ENCODE assay signal across 8 mouse cellular contexts in genomic region chr9:62421027-62421426, GRCm38 (mm10).
A peak's percentile ranks its signal among the peaks of the same experiment; 100 is the strongest.
DNase-seq lines count a peak whose midpoint lies in the region; ATAC-seq lines count a peak whose summit lies in the region.

No protein-coding gene starts in this region.

- no peak overlapping the region for H3K4me3 ChIP-seq in forebrain, embryonic 15.5 days

- H3K27me3 ChIP-seq in forebrain, embryonic 15.5 days: no peaks in the 10 kb centered on the region

- no peaks in the 10 kb centered on the region for H3K9me3 ChIP-seq in forebrain, embryonic 15.5 days

- ATAC-seq in forebrain, embryonic 15.5 days (replicated peaks): peak; percentile 39
- ATAC-seq in hematopoietic stem cell, adult 5-6 weeks (replicated peaks in 1 of 2; ENCODE audit: insufficient read depth in 1 of 2, low FRiP score in 2 of 2, low TSS enrichment in 1 of 2, low read depth in 1 of 2, poor library complexity in 2 of 2, severe bottlenecking in 2 of 2): peak; percentile 88 to 93

- H3K27ac ChIP-seq in forebrain, embryonic 15.5 days (replicated peaks): no peak overlapping the region

- peaks cover 8% of the 10 kb centered on the region; the same call in 1 of the 2 replicates for H3K4me1 ChIP-seq in forebrain, embryonic 15.5 days

- no peak overlapping the region for H3K4me2 ChIP-seq in forebrain, embryonic 15.5 days (replicated peaks)

- H3K36me3 ChIP-seq in forebrain, embryonic 15.5 days: peaks cover 28% of the 10 kb centered on the region

- peak; percentile 77 for DNase-seq in T-cell, adult 2 months (ENCODE audit: low spot score)
- peak; percentile 77 to 80 for DNase-seq in cerebellum, adult 18-20 months
- peak; percentile 63 to 77 for DNase-seq in layer of hippocampus, adult 18-20 months (ENCODE audit: low spot score in 2 of 2)
- DNase-seq in lung, postnatal 14 days: peak; percentile 87
- peak; percentile 84 for DNase-seq in ovary, postnatal 36 days (ENCODE audit: low spot score)
- DNase-seq in urinary bladder, postnatal 14 days (ENCODE audit: low spot score): peak; percentile 92

- H3K9ac ChIP-seq in forebrain, embryonic 15.5 days (replicated peaks): no peak overlapping the region

- 5% methylated on average over 13 of the region's 13 CpGs for WGBS in forebrain, embryonic 15.5 days
